Mouse (Mus musculus): Measurements from ENCODE around the gene Marco. TPM values are rescaled to one million over a fixed set of nuclear protein-coding genes. Genes with fewer than 3 reads are reported as not detected.

Gene Marco
- total RNA-seq (2021) (under 1 TPM in 1 of 2 experiments, not detected in 1; 0.70 TPM), polyA plus RNA-seq (2012; rRNA removed) (0.29 TPM in 1 of 2 replicates, not detected in the other)
- long read RNA-seq = 0 reads

- Histone ChIP-seq H3K4me3 (no peak within 1 kb of the TSS), H3K4me1 (ENCODE audit: control insufficient read depth, insufficient read depth, low read length) (no peaks in the 10 kb centered on the region), H3K27ac (no peak within 1 kb of the TSS), H3K9ac (ENCODE audit: low read depth, low read length) (no peak within 1 kb of the TSS), H3K36me3 (ENCODE audit: control insufficient read depth, insufficient read depth, low read length) (no peaks in the 10 kb centered on the region), H3K79me2 (replicated peaks; ENCODE audit: control insufficient read depth, insufficient read depth, low read length) (no peaks in the 10 kb centered on the region), H3K27me3 (ENCODE audit: control insufficient read depth, insufficient read depth, low read length) (no peaks in the 10 kb centered on the region)
- 54% methylated on average over 1 of the region's 1 CpGs for WGBS
- no peak for DNase-seq
- intact Hi-C loops (cut with DNase I) = no loop called here
- TF ChIP-seq CTCF (IDR thresholded peaks at IDR 0.05) (no peak), EP300 (IDR thresholded peaks at IDR 0.05; ENCODE audit: insufficient read depth, low read depth, low read length) (no peak), POLR2A (IDR thresholded peaks at IDR 0.05; ENCODE audit: insufficient read depth, low read depth, low read length) (no peak)
Observed at GRCm38 (mm10) chr1:120504924-120505323, at the start of gene Marco. Marco (minus strand) TSS chr1:120505024.

GRCm38 (mm10) chr1:120539506-120540029 is 34.7 kb upstream of the Marco start:
- H3K4me3 ChIP-seq = no peak overlapping the region
- no peaks in the 10 kb centered on the region for H3K79me2 ChIP-seq (replicated peaks; ENCODE audit: control insufficient read depth, insufficient read depth, low read length)
- H3K4me1 ChIP-seq (ENCODE audit: control insufficient read depth, insufficient read depth, low read length) = no peaks in the 10 kb centered on the region
- no peak for DNase-seq
- intact Hi-C loops (cut with DNase I) = no loop called here
- H3K27me3 ChIP-seq (ENCODE audit: control insufficient read depth, insufficient read depth, low read length) = no peaks in the 10 kb centered on the region
- WGBS = 68% methylated on average over 7 of the region's 7 CpGs
- H3K36me3 ChIP-seq (ENCODE audit: control insufficient read depth, insufficient read depth, low read length) = no peaks in the 10 kb centered on the region
- TF ChIP-seq EP300 (IDR thresholded peaks at IDR 0.05; ENCODE audit: insufficient read depth, low read depth, low read length) (no peak), POLR2A (IDR thresholded peaks at IDR 0.05; ENCODE audit: insufficient read depth, low read depth, low read length) (no peak), CTCF (IDR thresholded peaks at IDR 0.05) (no peak)
- H3K27ac ChIP-seq = no peak overlapping the region
- no peak overlapping the region for H3K9ac ChIP-seq (ENCODE audit: low read depth, low read length)

GRCm38 (mm10) chr1:120536998-120537397 is 32.2 kb upstream of the Marco start:
- Histone ChIP-seq H3K79me2 (replicated peaks; ENCODE audit: control insufficient read depth, insufficient read depth, low read length) (no peaks in the 10 kb centered on the region), H3K4me1 (ENCODE audit: control insufficient read depth, insufficient read depth, low read length) (no peaks in the 10 kb centered on the region), H3K9ac (ENCODE audit: low read depth, low read length) (no peak overlapping the region), H3K36me3 (ENCODE audit: control insufficient read depth, insufficient read depth, low read length) (no peaks in the 10 kb centered on the region), H3K27me3 (ENCODE audit: control insufficient read depth, insufficient read depth, low read length) (no peaks in the 10 kb centered on the region), H3K4me3 (no peak overlapping the region), H3K27ac (no peak overlapping the region)
- intact Hi-C loops (cut with DNase I) = no loop called here
- WGBS = 80% methylated on average over 1 of the region's 1 CpGs
- TF ChIP-seq POLR2A (IDR thresholded peaks at IDR 0.05; ENCODE audit: insufficient read depth, low read depth, low read length) = no peak
- TF ChIP-seq EP300 (IDR thresholded peaks at IDR 0.05; ENCODE audit: insufficient read depth, low read depth, low read length) = no peak
- TF ChIP-seq CTCF (IDR thresholded peaks at IDR 0.05) = no peak
- no peak for DNase-seq

- intact Hi-C loops (cut with DNase I) = no loop called here
- TF ChIP-seq EP300 (IDR thresholded peaks at IDR 0.05; ENCODE audit: insufficient read depth, low read depth, low read length) (no peak), POLR2A (IDR thresholded peaks at IDR 0.05; ENCODE audit: insufficient read depth, low read depth, low read length) (no peak), CTCF (IDR thresholded peaks at IDR 0.05) (no peak)
- Histone ChIP-seq H3K36me3 (ENCODE audit: control insufficient read depth, insufficient read depth, low read length) (no peaks in the 10 kb centered on the region), H3K4me1 (ENCODE audit: control insufficient read depth, insufficient read depth, low read length) (no peaks in the 10 kb centered on the region), H3K4me3 (no peak overlapping the region), H3K27ac (no peak overlapping the region), H3K79me2 (replicated peaks; ENCODE audit: control insufficient read depth, insufficient read depth, low read length) (no peaks in the 10 kb centered on the region), H3K27me3 (ENCODE audit: control insufficient read depth, insufficient read depth, low read length) (no peaks in the 10 kb centered on the region), H3K9ac (ENCODE audit: low read depth, low read length) (no peak overlapping the region)
- WGBS = 71% methylated on average over 1 of the region's 1 CpGs
- DNase-seq = no peak
Observed at GRCm38 (mm10) chr1:120535919-120536318, 31.1 kb upstream of the Marco start.

- 50% methylated on average over 6 of the region's 6 CpGs for WGBS
- no peak for DNase-seq
- intact Hi-C loops (cut with DNase I) = no loop called here
- Histone ChIP-seq H3K27ac (no peak overlapping the region), H3K9ac (ENCODE audit: low read depth, low read length) (no peak overlapping the region), H3K4me1 (ENCODE audit: control insufficient read depth, insufficient read depth, low read length) (no peaks in the 10 kb centered on the region), H3K4me3 (no peak overlapping the region), H3K36me3 (ENCODE audit: control insufficient read depth, insufficient read depth, low read length) (no peaks in the 10 kb centered on the region), H3K27me3 (ENCODE audit: control insufficient read depth, insufficient read depth, low read length) (no peaks in the 10 kb centered on the region), H3K79me2 (replicated peaks; ENCODE audit: control insufficient read depth, insufficient read depth, low read length) (no peaks in the 10 kb centered on the region)
- TF ChIP-seq POLR2A (IDR thresholded peaks at IDR 0.05; ENCODE audit: insufficient read depth, low read depth, low read length) = no peak
- TF ChIP-seq EP300 (IDR thresholded peaks at IDR 0.05; ENCODE audit: insufficient read depth, low read depth, low read length) = no peak
- no peak for TF ChIP-seq CTCF (IDR thresholded peaks at IDR 0.05)
Observed at GRCm38 (mm10) chr1:120532321-120532916, 27.6 kb upstream of the Marco start.

- H3K27me3 ChIP-seq (ENCODE audit: control insufficient read depth, insufficient read depth, low read length) = no peaks in the 10 kb centered on the region
- no peak overlapping the region for H3K27ac ChIP-seq
- no peaks in the 10 kb centered on the region for H3K79me2 ChIP-seq (replicated peaks; ENCODE audit: control insufficient read depth, insufficient read depth, low read length)
- H3K4me3 ChIP-seq = no peak overlapping the region
- no peaks in the 10 kb centered on the region for H3K4me1 ChIP-seq (ENCODE audit: control insufficient read depth, insufficient read depth, low read length)
- TF ChIP-seq POLR2A (IDR thresholded peaks at IDR 0.05; ENCODE audit: insufficient read depth, low read depth, low read length) (no peak), CTCF (IDR thresholded peaks at IDR 0.05) (no peak), EP300 (IDR thresholded peaks at IDR 0.05; ENCODE audit: insufficient read depth, low read depth, low read length) (no peak)
- WGBS = 47% methylated on average over 3 of the region's 3 CpGs
- no peaks in the 10 kb centered on the region for H3K36me3 ChIP-seq (ENCODE audit: control insufficient read depth, insufficient read depth, low read length)
- no peak overlapping the region for H3K9ac ChIP-seq (ENCODE audit: low read depth, low read length)
- DNase-seq = no peak
- intact Hi-C loops (cut with DNase I) = no loop called here
Observed at GRCm38 (mm10) chr1:120531770-120532169, 26.9 kb upstream of the Marco start.

Measured in heart, adult 2 months (tissue).